Mouse (Mus musculus): ENCODE results near the gene Napepld. TPM values are rescaled to one million over a fixed set of nuclear protein-coding genes. Genes with fewer than 3 reads are reported as not detected.
"Not testable (repeated sequence)": the region's sequence is repeated elsewhere in the genome, so short reads cannot be mapped to it uniquely, and the experiment has no call there.

The Napepld gene
- polyA plus RNA-seq, 1 experiment from 2014 or later, result 5.1 TPM

DNA sequence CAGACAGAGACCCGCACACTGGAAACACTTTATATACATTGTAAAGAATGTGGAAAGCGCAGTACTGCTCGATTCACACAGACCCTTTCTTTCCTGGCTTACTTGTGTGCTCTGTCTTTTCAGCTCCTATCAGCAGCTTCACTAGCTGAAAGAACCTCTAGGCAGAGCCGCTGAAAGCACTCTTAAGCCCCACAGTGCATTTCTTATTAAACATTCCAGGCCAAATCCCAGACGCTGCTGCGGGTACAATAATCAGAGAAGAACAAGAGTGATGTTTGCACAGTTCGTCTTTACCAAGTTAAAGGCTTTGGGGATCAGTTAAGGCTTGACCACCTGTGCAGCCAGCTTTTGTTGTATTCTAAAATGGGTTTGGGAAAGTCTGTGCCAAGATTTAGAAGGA lies 23.7 kb upstream of the Napepld start:
- ATAC-seq (ENCODE audit: insufficient read depth), result peak; percentile 49; the same call in 1 of the 2 replicates
- Histone ChIP-seq H3K4me2 (no peak overlapping the region), H3K4me1 (ENCODE audit: insufficient read depth) (no peaks in the 10 kb centered on the region), H3K9ac (no peak overlapping the region), H3K27ac (ENCODE audit: low read depth) (peak overlapping the region; percentile 42), H3K36me3 (ENCODE audit: insufficient read depth) (no peaks in the 10 kb centered on the region), H3K9me3 (ENCODE audit: low read depth, low read length) (no peaks in the 10 kb centered on the region), H3K4me3 (ENCODE audit: low read depth, low read length) (no peak overlapping the region), H3K27me3 (ENCODE audit: insufficient read depth, low read length) (no peaks in the 10 kb centered on the region)
- WGBS, result 39% methylated on average over 7 of the region's 7 CpGs
- peak; percentile 39 for DNase-seq
- no peak for TF ChIP-seq CTCF (IDR thresholded peaks at IDR 0.05; ENCODE audit: low read depth)

DNA sequence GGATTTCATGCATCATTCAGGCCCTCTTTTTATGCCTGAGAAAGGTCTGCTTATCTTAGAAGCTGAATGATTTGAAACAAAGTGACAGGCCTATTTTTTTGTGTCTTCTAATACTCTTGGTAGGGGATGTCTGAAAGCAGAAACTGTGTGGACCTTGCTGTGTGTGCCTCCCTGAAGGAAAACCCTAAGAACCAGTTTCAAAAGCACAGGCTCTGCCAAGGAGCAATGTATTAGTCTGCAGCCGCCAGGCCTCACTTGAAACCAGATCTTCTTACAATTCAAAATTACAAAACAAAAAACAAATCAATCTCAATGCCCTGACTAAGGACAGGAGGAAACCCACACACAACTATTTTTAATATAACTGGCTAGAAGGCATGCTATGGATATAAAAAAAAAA lies 23.2 kb upstream of the Napepld start:
- TF ChIP-seq CTCF (IDR thresholded peaks at IDR 0.05; ENCODE audit: low read depth), result no peak
- DNase-seq (no peak), ATAC-seq (ENCODE audit: insufficient read depth) (no peak)
- no peak overlapping the region for H3K4me3 ChIP-seq (ENCODE audit: low read depth, low read length)
- no peaks in the 10 kb centered on the region for H3K9me3 ChIP-seq (ENCODE audit: low read depth, low read length)
- H3K36me3 ChIP-seq (ENCODE audit: insufficient read depth), result no peaks in the 10 kb centered on the region
- WGBS, result 53% methylated on average over 1 of the region's 1 CpGs
- peak overlapping the region; percentile 42 for H3K27ac ChIP-seq (ENCODE audit: low read depth)
- H3K4me1 ChIP-seq (ENCODE audit: insufficient read depth), result no peaks in the 10 kb centered on the region
- no peak overlapping the region for H3K9ac ChIP-seq
- H3K4me2 ChIP-seq, result no peak overlapping the region
- no peaks in the 10 kb centered on the region for H3K27me3 ChIP-seq (ENCODE audit: insufficient read depth, low read length)

DNA sequence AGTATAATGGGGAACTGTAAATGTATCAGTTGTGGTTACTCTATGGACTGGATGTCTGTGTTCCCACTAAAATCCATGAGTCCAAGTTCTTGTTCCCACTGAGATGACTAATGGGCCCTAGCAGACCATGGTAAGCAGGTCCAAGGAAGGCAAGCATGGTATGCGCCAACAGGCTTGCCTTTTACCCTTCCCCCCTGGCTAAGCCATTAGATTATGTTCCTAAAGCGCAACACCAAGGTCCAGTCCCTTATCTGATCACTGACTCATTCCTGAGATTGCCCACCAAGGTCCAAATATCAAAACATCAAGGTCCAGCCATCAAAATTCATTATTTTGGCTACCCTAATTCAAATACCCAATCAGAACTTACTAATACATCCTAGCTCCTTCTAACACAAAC lies 18.0 kb upstream of the Napepld start:
- H3K4me3 ChIP-seq (ENCODE audit: low read depth, low read length), result no peak overlapping the region
- DNase-seq, result no peak
- H3K27me3 ChIP-seq (ENCODE audit: insufficient read depth, low read length), result no peaks in the 10 kb centered on the region
- no peak overlapping the region for H3K4me2 ChIP-seq
- no peak for ATAC-seq (ENCODE audit: insufficient read depth)
- no peak overlapping the region for H3K27ac ChIP-seq (ENCODE audit: low read depth)
- no peaks in the 10 kb centered on the region for H3K9me3 ChIP-seq (ENCODE audit: low read depth, low read length)
- H3K4me1 ChIP-seq (ENCODE audit: insufficient read depth), result no peaks in the 10 kb centered on the region
- H3K36me3 ChIP-seq (ENCODE audit: insufficient read depth), result no peaks in the 10 kb centered on the region
- no peak overlapping the region for H3K9ac ChIP-seq
- WGBS, result 93% methylated on average over 2 of the region's 2 CpGs
- TF ChIP-seq CTCF (IDR thresholded peaks at IDR 0.05; ENCODE audit: low read depth), result no peak

DNA sequence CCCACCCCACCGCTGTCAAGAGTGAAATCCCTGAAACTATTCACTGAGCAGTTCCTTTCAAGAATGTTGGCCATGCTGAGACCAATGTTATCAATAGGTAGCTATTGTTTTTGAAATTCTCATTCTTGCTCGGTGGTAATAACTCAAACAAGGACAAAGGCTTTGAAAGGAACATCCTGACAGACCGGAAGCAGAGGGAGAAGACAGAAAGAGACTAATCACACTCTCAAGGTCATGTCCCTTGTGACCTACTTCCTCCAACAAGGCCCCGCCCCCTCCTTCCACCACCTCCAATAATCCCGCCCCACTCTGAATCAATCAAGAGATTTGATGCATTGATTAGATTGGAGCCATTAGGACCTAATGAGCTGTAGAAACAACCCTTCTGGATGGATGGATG lies 17.4 kb upstream of the Napepld start:
- no peak overlapping the region for H3K27ac ChIP-seq (ENCODE audit: low read depth)
- DNase-seq (no peak), ATAC-seq (ENCODE audit: insufficient read depth) (no peak)
- no peaks in the 10 kb centered on the region for H3K36me3 ChIP-seq (ENCODE audit: insufficient read depth)
- no peak overlapping the region for H3K4me3 ChIP-seq (ENCODE audit: low read depth, low read length)
- H3K27me3 ChIP-seq (ENCODE audit: insufficient read depth, low read length), result no peaks in the 10 kb centered on the region
- H3K4me1 ChIP-seq (ENCODE audit: insufficient read depth), result no peaks in the 10 kb centered on the region
- H3K4me2 ChIP-seq, result no peak overlapping the region
- TF ChIP-seq CTCF (IDR thresholded peaks at IDR 0.05; ENCODE audit: low read depth), result no peak
- WGBS, result 80% methylated on average over 5 of the region's 5 CpGs
- no peak overlapping the region for H3K9ac ChIP-seq
- no peaks in the 10 kb centered on the region for H3K9me3 ChIP-seq (ENCODE audit: low read depth, low read length)

DNA sequence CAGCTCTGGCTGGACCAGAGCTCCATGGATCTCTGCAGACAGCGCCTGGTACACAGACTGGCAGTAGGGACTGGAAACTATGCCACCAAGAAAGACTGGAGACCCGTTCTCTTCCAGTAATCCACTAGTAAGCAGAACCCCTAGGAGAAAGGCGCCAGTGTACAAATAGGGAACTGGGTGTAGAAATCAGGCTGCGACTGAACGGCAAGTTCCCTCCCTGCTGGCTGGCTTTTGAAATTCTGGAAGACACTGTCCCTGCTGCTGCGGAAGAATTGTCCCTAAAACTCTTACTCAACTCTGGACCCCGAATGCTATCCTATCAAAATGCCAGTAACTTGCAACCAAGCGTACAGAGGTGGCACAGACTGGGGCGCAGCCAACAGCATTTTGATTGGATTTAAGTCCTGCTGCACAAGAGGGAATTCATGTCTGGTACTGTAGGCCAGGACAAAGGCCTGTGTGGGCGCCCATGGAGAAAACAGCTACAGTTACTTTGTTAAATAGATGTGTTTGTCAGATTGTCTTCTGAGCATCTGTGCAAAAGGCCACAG lies 16.0 kb upstream of the Napepld start:
- no peak for TF ChIP-seq CTCF (IDR thresholded peaks at IDR 0.05; ENCODE audit: low read depth)
- Histone ChIP-seq H3K9ac (no peak overlapping the region), H3K4me1 (ENCODE audit: insufficient read depth) (no peaks in the 10 kb centered on the region), H3K4me2 (no peak overlapping the region), H3K9me3 (ENCODE audit: low read depth, low read length) (no peaks in the 10 kb centered on the region), H3K4me3 (ENCODE audit: low read depth, low read length) (no peak overlapping the region), H3K36me3 (ENCODE audit: insufficient read depth) (no peaks in the 10 kb centered on the region), H3K27ac (ENCODE audit: low read depth) (no peak overlapping the region), H3K27me3 (ENCODE audit: insufficient read depth, low read length) (no peaks in the 10 kb centered on the region)
- ATAC-seq (ENCODE audit: insufficient read depth) (no peak), DNase-seq (no peak)
- WGBS, result 82% methylated on average over 10 of the region's 10 CpGs

DNA sequence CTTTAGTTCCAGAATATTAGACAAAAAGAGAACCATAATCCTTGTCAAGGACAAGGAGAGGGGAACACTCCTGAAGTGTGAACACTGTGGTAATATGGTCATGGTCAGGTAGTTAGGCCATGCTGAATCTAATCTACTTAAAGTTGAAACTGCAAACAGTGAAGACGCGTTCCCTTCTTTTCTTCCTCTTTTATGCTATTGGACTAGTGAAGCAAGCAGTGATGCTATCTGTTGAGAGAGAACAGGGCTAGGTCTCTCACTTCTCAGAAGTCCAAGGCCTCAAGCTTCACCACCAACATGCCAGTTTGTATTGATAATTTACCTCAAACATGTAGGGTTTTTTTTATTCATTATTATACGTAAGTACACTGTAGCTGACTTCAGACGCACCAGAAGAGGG lies 13.3 kb upstream of the Napepld start:
- Histone ChIP-seq H3K36me3 (ENCODE audit: insufficient read depth) (no peaks in the 10 kb centered on the region), H3K4me2 (no peak overlapping the region), H3K9ac (no peak overlapping the region), H3K27ac (ENCODE audit: low read depth) (no peak overlapping the region), H3K4me3 (ENCODE audit: low read depth, low read length) (no peak overlapping the region), H3K9me3 (ENCODE audit: low read depth, low read length) (no peaks in the 10 kb centered on the region), H3K4me1 (ENCODE audit: insufficient read depth) (no peaks in the 10 kb centered on the region), H3K27me3 (ENCODE audit: insufficient read depth, low read length) (no peaks in the 10 kb centered on the region)
- no peak for DNase-seq
- ATAC-seq (ENCODE audit: insufficient read depth), result no peak
- TF ChIP-seq CTCF (IDR thresholded peaks at IDR 0.05; ENCODE audit: low read depth), result no peak
- 90% methylated on average over 4 of the region's 4 CpGs for WGBS

DNA sequence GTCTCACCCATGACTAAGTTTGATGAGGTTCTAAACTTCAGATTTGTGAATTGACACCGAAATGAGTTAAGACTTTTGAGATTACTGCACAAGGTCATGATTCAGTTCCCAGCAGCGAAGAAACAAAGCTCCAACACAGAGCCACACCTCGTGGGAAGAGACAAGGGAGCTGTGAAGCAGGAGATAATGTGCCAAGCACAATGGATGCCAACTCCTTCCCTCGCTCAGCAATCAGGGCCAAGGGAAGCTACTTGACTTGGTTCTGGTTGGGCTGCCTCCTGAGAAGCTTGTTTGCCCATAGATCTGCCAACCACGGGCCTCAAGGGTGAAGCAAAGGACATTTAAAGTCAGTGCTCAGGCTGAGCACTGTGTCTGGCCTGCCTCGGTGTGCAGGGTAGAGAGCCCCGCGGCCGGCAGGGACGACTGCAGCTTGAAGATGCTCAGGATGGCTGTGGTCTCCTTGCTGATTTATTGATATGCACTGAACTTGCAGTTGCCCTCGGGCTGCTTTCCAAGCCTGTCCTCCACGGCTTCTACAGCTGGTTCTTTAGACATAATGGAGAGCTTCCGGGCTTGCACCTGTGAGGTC lies 11.0 kb upstream of the Napepld start:
- H3K9ac ChIP-seq, result no peak overlapping the region
- H3K36me3 ChIP-seq (ENCODE audit: insufficient read depth), result no peaks in the 10 kb centered on the region
- no peak for ATAC-seq (ENCODE audit: insufficient read depth)
- no peak overlapping the region for H3K4me2 ChIP-seq
- no peaks in the 10 kb centered on the region for H3K27me3 ChIP-seq (ENCODE audit: insufficient read depth, low read length)
- no peak overlapping the region for H3K27ac ChIP-seq (ENCODE audit: low read depth)
- no peak overlapping the region for H3K4me3 ChIP-seq (ENCODE audit: low read depth, low read length)
- TF ChIP-seq CTCF (IDR thresholded peaks at IDR 0.05; ENCODE audit: low read depth), result no peak
- no peak for DNase-seq
- no peaks in the 10 kb centered on the region for H3K4me1 ChIP-seq (ENCODE audit: insufficient read depth)
- 54% methylated on average over 13 of the region's 13 CpGs for WGBS
- no peaks in the 10 kb centered on the region for H3K9me3 ChIP-seq (ENCODE audit: low read depth, low read length)

DNA sequence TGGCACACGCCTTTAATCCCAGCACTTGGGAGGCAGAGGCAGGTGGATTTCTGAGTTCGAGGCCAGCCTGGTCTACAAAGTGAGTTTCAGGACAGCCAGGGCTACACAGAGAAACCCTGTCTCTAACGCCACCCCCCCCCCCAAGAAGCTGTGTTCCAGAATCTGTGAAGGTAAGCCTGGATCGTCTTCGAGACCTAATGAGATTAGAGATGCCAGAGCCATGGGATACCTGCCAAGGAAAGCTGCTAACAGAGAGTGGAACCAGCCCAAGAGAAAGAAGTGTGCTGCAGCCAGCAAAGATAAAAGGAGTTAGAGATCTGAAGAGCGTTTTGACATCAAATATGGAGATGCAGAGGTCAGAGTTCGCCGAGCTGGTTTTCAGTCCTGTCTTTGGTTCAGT lies 6.8 kb upstream of the Napepld start:
- not testable (repeated sequence) for H3K4me3 ChIP-seq (ENCODE audit: low read depth, low read length); H3K9ac ChIP-seq; H3K4me1 ChIP-seq (ENCODE audit: insufficient read depth); H3K4me2 ChIP-seq; H3K27me3 ChIP-seq (ENCODE audit: insufficient read depth, low read length); H3K27ac ChIP-seq (ENCODE audit: low read depth); DNase-seq; H3K9me3 ChIP-seq (ENCODE audit: low read depth, low read length); H3K36me3 ChIP-seq (ENCODE audit: insufficient read depth); ATAC-seq (ENCODE audit: insufficient read depth)
- 81% methylated on average over 8 of the region's 8 CpGs for WGBS
